Mouse (Mus musculus): ENCODE results near the gene Ryr3.

DNA sequence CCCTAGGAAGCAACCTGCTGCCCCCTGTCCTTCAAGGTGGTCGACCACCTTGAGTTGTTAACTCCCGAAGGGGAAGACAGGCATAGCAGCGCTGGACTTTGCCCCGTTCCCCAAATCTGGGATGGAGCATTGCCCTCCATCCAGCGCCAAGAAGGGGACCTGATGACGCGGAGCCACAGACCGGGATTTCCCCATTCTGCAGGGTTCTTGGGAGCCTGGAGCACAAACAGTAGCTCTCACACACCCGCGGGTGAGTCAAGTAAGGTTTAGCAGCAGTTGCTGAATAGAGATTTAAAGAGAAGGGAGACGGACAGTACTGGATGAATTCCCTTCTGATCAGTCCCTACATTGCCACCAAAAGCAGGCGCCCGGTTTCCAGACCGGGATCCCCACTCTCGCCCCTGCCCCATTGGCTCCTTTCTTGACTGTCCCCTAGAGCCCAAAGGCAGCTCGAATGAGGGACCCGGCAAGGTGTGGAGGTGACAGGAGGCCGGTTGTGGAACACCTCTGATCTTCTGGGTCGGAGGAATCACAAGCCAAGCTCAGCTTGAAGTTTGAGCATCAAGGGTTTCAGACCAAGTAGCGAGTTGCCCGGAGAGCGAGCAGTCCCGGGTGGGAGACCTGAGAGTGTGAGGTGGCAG lies 671 bp downstream of the Ryr3 start:
- TF ChIP-seq CTCF (IDR thresholded peaks at IDR 0.05; ENCODE audit: low read depth, low read length) = no peak
- no peak for TF ChIP-seq TAL1 (conservative IDR thresholded peaks at IDR 0.05; ENCODE audit: low read depth, low read length)
- TF ChIP-seq POLR2AphosphoS5 (IDR thresholded peaks at IDR 0.05; ENCODE audit: insufficient replicate concordance, low read depth, low read length) = no peak
- no peak for TF ChIP-seq GATA1 (IDR thresholded peaks at IDR 0.05; ENCODE audit: borderline replicate concordance, low read length)

All from G1E (cell line).